ENCODE assay signal across 8 mouse cellular contexts in the genomic region with DNA sequence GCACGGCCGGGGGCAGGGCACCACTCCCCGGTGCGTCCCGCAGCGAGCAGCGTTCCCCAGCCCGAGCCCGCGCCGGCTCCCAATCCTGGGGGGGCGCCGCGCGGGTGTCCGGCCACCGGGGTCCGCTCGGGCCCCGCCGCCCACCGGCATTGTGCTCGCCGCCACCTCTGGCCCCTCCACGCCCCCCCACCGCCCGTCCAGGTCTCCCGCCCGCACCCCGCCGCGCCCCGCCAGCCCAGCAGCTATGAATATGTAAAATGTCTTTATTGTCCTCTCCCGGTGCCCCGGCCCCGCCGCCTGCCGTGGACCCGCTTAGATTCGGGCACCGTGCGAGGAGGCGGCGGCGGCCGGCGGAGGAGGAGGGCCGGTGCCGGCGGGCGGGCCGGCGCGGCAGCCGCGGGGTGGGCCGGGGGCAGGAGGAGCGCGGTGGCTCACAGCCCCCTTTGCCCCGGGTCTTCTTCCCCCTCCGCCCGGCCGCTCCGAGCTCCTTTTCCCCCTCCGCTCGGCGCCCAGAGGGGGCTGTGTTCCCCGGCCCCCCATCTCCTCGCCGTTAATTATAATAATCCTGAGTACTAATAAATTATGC. TPM values are rescaled to one million over a fixed set of nuclear protein-coding genes. Genes with fewer than 3 reads are reported as not detected.
A peak's percentile ranks its signal among the peaks of the same experiment; 100 is the strongest.
DNase-seq lines count a peak whose midpoint lies in the region; ATAC-seq and TF ChIP-seq lines count a peak whose summit lies in the region.

No protein-coding gene starts in this region.

- H3K9me3 ChIP-seq in heart, embryonic 13.5 days: no peaks in the 10 kb centered on the region
- no peaks in the 10 kb centered on the region for H3K9me3 ChIP-seq in ES-Bruce4 (replicated peaks; ENCODE audit: control insufficient read depth, insufficient read depth, low read length, poor library complexity, severe bottlenecking)
- H3K9me3 ChIP-seq in embryonic facial prominence, embryonic 11.5 days (replicated peaks; ENCODE audit: control insufficient read depth, low read length): no peaks in the 10 kb centered on the region
- no peaks in the 10 kb centered on the region for H3K9me3 ChIP-seq in intestine, embryonic 14.5 days (ENCODE audit: control insufficient read depth, low read length)
- H3K9me3 ChIP-seq in lung, embryonic 15.5 days: no peaks in the 10 kb centered on the region

- no peak for TF ChIP-seq CTCF in ES-Bruce4 (IDR thresholded peaks at IDR 0.05; ENCODE audit: low read depth, low read length)

- H3K27ac ChIP-seq in heart, embryonic 13.5 days (replicated peaks): peak overlapping the region; percentile 93
- peak overlapping the region; percentile 79 for H3K27ac ChIP-seq in ES-Bruce4 (ENCODE audit: insufficient read depth, low read length)
- H3K27ac ChIP-seq in embryonic facial prominence, embryonic 11.5 days (replicated peaks; ENCODE audit: low read depth, low read length): peak overlapping the region; percentile 94
- peak overlapping the region; percentile 67 for H3K27ac ChIP-seq in intestine, embryonic 14.5 days (ENCODE audit: low read depth)
- peak overlapping the region; percentile 91 for H3K27ac ChIP-seq in lung, embryonic 15.5 days

- H3K36me3 ChIP-seq in heart, embryonic 13.5 days: no peaks in the 10 kb centered on the region
- no peaks in the 10 kb centered on the region for H3K36me3 ChIP-seq in ES-Bruce4 (ENCODE audit: control insufficient read depth, insufficient read depth, low read length, poor library complexity, severe bottlenecking)
- H3K36me3 ChIP-seq in embryonic facial prominence, embryonic 11.5 days (replicated peaks; ENCODE audit: control insufficient read depth, insufficient read depth, low read depth, low read length): no peaks in the 10 kb centered on the region
- H3K36me3 ChIP-seq in intestine, embryonic 14.5 days (ENCODE audit: control insufficient read depth, insufficient read depth, low read length): no peaks in the 10 kb centered on the region
- no peaks in the 10 kb centered on the region for H3K36me3 ChIP-seq in lung, embryonic 15.5 days

- TF ChIP-seq POLR2A in ES-Bruce4 (IDR thresholded peaks at IDR 0.05; ENCODE audit: insufficient read depth, low read length): no peak

- no peak for TF ChIP-seq EP300 in ES-Bruce4 (IDR thresholded peaks at IDR 0.05; ENCODE audit: insufficient read depth, low read depth, low read length)

- H3K9ac ChIP-seq in heart, embryonic 13.5 days: peak overlapping the region; percentile 98
- H3K9ac ChIP-seq in ES-Bruce4 (ENCODE audit: low read depth, poor library complexity, severe bottlenecking): peak overlapping the region; percentile 100
- H3K9ac ChIP-seq in embryonic facial prominence, embryonic 11.5 days (replicated peaks; ENCODE audit: low read length): peak overlapping the region; percentile 98
- peak overlapping the region; percentile 94 for H3K9ac ChIP-seq in intestine, embryonic 14.5 days (ENCODE audit: low read length)
- H3K9ac ChIP-seq in lung, embryonic 15.5 days: peak overlapping the region; percentile 77

- peak overlapping the region; percentile 96 for H3K4me2 ChIP-seq in heart, embryonic 13.5 days
- H3K4me2 ChIP-seq in embryonic facial prominence, embryonic 11.5 days (ENCODE audit: low read depth, low read length): peak overlapping the region; percentile 83
- peak overlapping the region; percentile 67 for H3K4me2 ChIP-seq in intestine, embryonic 14.5 days (ENCODE audit: low read length)
- H3K4me2 ChIP-seq in lung, embryonic 15.5 days: peak overlapping the region; percentile 87

- H3K4me1 ChIP-seq in heart, embryonic 13.5 days: peaks cover 35% of the 10 kb centered on the region
- H3K4me1 ChIP-seq in ES-Bruce4 (ENCODE audit: control insufficient read depth, insufficient read depth, low read length): no peaks in the 10 kb centered on the region
- H3K4me1 ChIP-seq in embryonic facial prominence, embryonic 11.5 days (ENCODE audit: control insufficient read depth, insufficient read depth, low read length): no peaks in the 10 kb centered on the region
- peaks cover 11% of the 10 kb centered on the region; the same call in 1 of the 2 replicates for H3K4me1 ChIP-seq in intestine, embryonic 14.5 days (replicated peaks; ENCODE audit: control insufficient read depth, insufficient read depth, low read length)
- peaks cover 17% of the 10 kb centered on the region for H3K4me1 ChIP-seq in lung, embryonic 15.5 days

- peak; percentile 23; the same call in 1 of the 2 replicates for ATAC-seq in heart, embryonic 13.5 days (ENCODE audit: extremely low read depth, insufficient number of reproducible peaks, low FRiP score, low TSS enrichment)
- peak; percentile 71 for ATAC-seq in embryonic facial prominence, embryonic 11.5 days (replicated peaks; ENCODE audit: insufficient number of reproducible peaks, low FRiP score, low TSS enrichment, low read depth)
- ATAC-seq in intestine, embryonic 14.5 days (replicated peaks; ENCODE audit: low FRiP score, low TSS enrichment, low read depth): peak; percentile 48
- ATAC-seq in lung, embryonic 15.5 days (ENCODE audit: borderline replicate concordance, extremely low read depth, low FRiP score, low TSS enrichment): peak; percentile 33

- H3K27me3 ChIP-seq in heart, embryonic 13.5 days (replicated peaks): no peaks in the 10 kb centered on the region
- H3K27me3 ChIP-seq in ES-Bruce4 (ENCODE audit: control insufficient read depth, insufficient read depth, low read length, poor library complexity, severe bottlenecking): no peaks in the 10 kb centered on the region
- H3K27me3 ChIP-seq in embryonic facial prominence, embryonic 11.5 days (ENCODE audit: control insufficient read depth, insufficient read depth, low read length): no peaks in the 10 kb centered on the region
- no peaks in the 10 kb centered on the region for H3K27me3 ChIP-seq in intestine, embryonic 14.5 days (replicated peaks; ENCODE audit: control insufficient read depth, insufficient read depth, low read length)
- H3K27me3 ChIP-seq in lung, embryonic 15.5 days: no peaks in the 10 kb centered on the region

- peak overlapping the region; percentile 99 for H3K4me3 ChIP-seq in heart, embryonic 13.5 days
- peak overlapping the region; percentile 84 for H3K4me3 ChIP-seq in ES-Bruce4 (ENCODE audit: low read depth, low read length)
- peak overlapping the region; percentile 99 for H3K4me3 ChIP-seq in embryonic facial prominence, embryonic 11.5 days (ENCODE audit: low read depth, low read length)
- peak overlapping the region; percentile 83 for H3K4me3 ChIP-seq in intestine, embryonic 14.5 days (ENCODE audit: low read depth, low read length)
- peak overlapping the region; percentile 83 for H3K4me3 ChIP-seq in lung, embryonic 15.5 days

- WGBS in heart, embryonic 13.5 days: under 1% methylated on average over 55 of the region's 70 CpGs
- under 1% methylated on average over 28 of the region's 70 CpGs for WGBS in embryonic facial prominence, embryonic 11.5 days
- under 1% methylated on average over 45 of the region's 70 CpGs for WGBS in intestine, embryonic 14.5 days
- under 1% methylated on average over 44 of the region's 70 CpGs for WGBS in lung, embryonic 15.5 days

- no peak for DNase-seq in heart, adult 9 months (ENCODE audit: low spot score in 2 of 2)
- DNase-seq in embryonic facial prominence, embryonic 11.5 days (ENCODE audit: low spot score): no peak
- no peak for DNase-seq in intestine, embryonic 14.5 days (ENCODE audit: low spot score)
- DNase-seq in right cerebral cortex, postnatal 4 days: peak; percentile 63
- no peak for DNase-seq in layer of hippocampus, adult 9-10 months (ENCODE audit: low spot score)

RNA-seq across cellular contexts. Expression of gene Pou2f1, which starts 0.5 kb away (rescaled TPM):
- polyA plus RNA-seq in heart, embryonic 13.5 days (2015; fragmentation: Nextera tagmentation; extraction: Ambion mirVana): 9.3 and 10.2 TPM in 2 replicates
- polyA plus RNA-seq in ES-Bruce4 (2011; ENCODE audit: insufficient read depth, insufficient read length, low read depth, missing spikeins): 47.7 and 48.4 TPM in 2 replicates
- 22.1 and 22.8 TPM in 2 replicates for polyA plus RNA-seq in embryonic facial prominence, embryonic 11.5 days (2014; fragmentation: Nextera tagmentation; extraction: Ambion mirVana)
- polyA plus RNA-seq in intestine, embryonic 14.5 days (2014; fragmentation: Nextera tagmentation; extraction: Ambion mirVana): 18.7 and 20.1 TPM in 2 replicates
- 13.8 and 14.8 TPM in 2 replicates for polyA plus RNA-seq in lung, embryonic 15.5 days (2015; fragmentation: Nextera tagmentation; extraction: Ambion mirVana)
